Mouse (Mus musculus) lung, adult 18-20 months (tissue): ENCODE results near the gene Esrrg.

Source experiments
- DNase-seq, 2 experiments: peaks; one replicate each; pipeline ENCODE4 v3.0.0; 2022; ENCODE audit warnings: mixed read lengths in 2 of 2

Esrrg gene

GRCm38 (mm10) chr1:187710434-187710948 lies 101.9 kb downstream of the Esrrg start:
- no peak for DNase-seq

GRCm38 (mm10) chr1:187721035-187721434 lies 112.4 kb downstream of the Esrrg start:
- no peak for DNase-seq

GRCm38 (mm10) chr1:187722016-187722415 lies 113.4 kb downstream of the Esrrg start:
- DNase-seq = no peak

- no peak for DNase-seq
Observed at GRCm38 (mm10) chr1:187724651-187725050, 116.1 kb downstream of the Esrrg start.

GRCm38 (mm10) chr1:187725351-187725750 lies 116.8 kb downstream of the Esrrg start:
- DNase-seq = no peak

- no peak for DNase-seq
Observed at GRCm38 (mm10) chr1:187731171-187731570, 122.6 kb downstream of the Esrrg start.

GRCm38 (mm10) chr1:187736507-187736906 lies 127.9 kb downstream of the Esrrg start:
- DNase-seq = no peak

- DNase-seq = no peak
Observed at GRCm38 (mm10) chr1:187737296-187737695, 128.7 kb downstream of the Esrrg start.

- DNase-seq = no peak
Observed at GRCm38 (mm10) chr1:187740531-187740930, 131.9 kb downstream of the Esrrg start.

- no peak for DNase-seq
Observed at GRCm38 (mm10) chr1:187741306-187741705, 132.7 kb downstream of the Esrrg start.

- no peak for DNase-seq
Observed at GRCm38 (mm10) chr1:187742071-187742470, 133.5 kb downstream of the Esrrg start.

- DNase-seq = no peak
Observed at GRCm38 (mm10) chr1:187749294-187749693, 140.7 kb downstream of the Esrrg start.

GRCm38 (mm10) chr1:187749931-187750330 lies 141.3 kb downstream of the Esrrg start:
- DNase-seq = no peak

GRCm38 (mm10) chr1:187755528-187755927 lies 146.9 kb downstream of the Esrrg start:
- no peak for DNase-seq

GRCm38 (mm10) chr1:187757981-187758380 lies 149.4 kb downstream of the Esrrg start:
- DNase-seq = no peak

GRCm38 (mm10) chr1:187758546-187758945 lies 150.0 kb downstream of the Esrrg start:
- DNase-seq = no peak

GRCm38 (mm10) chr1:187759536-187759935 lies 150.9 kb downstream of the Esrrg start:
- DNase-seq = no peak

- DNase-seq = no peak
Observed at GRCm38 (mm10) chr1:187762641-187763450, 154.3 kb downstream of the Esrrg start.

- DNase-seq = no peak
Observed at GRCm38 (mm10) chr1:187763451-187763755, 154.8 kb downstream of the Esrrg start.

- no peak for DNase-seq
Observed at GRCm38 (mm10) chr1:187763821-187764220, 155.2 kb downstream of the Esrrg start.

- no peak for DNase-seq
Observed at GRCm38 (mm10) chr1:187765577-187765976, 157.0 kb downstream of the Esrrg start.

- no peak for DNase-seq
Observed at GRCm38 (mm10) chr1:187767355-187767754, 158.8 kb downstream of the Esrrg start.

GRCm38 (mm10) chr1:187770234-187770633 lies 161.6 kb downstream of the Esrrg start:
- DNase-seq = no peak

- no peak for DNase-seq
Observed at GRCm38 (mm10) chr1:187771067-187771466, 162.5 kb downstream of the Esrrg start.
